Mouse (Mus musculus): ENCODE measurements around the gene Ttyh1.
"Not testable (repeated sequence)": the region's sequence is repeated elsewhere in the genome, so short reads cannot be mapped to it uniquely, and the experiment has no call there.

The Ttyh1 gene

DNA sequence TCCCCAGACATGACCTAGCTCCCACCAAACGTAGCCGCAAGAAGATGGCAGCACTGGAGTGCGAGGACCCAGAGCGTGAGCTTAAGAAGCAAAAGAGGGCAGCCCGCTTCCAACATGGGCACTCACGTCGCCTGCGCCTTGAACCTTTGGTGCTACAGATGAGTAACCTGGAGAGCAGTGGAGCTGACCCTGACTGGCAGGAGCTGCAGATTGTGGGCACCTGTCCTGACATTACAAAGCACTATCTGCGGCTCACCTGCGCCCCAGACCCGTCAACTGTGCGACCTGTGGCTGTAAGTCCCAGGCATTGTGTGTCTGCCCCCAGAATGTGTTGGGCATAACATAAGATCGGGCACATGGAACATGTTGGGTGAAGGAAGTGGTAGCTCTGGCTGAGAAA lies 24.8 kb downstream of the Ttyh1 start:
- no peak for DNase-seq (ENCODE audit: low read depth)

DNA sequence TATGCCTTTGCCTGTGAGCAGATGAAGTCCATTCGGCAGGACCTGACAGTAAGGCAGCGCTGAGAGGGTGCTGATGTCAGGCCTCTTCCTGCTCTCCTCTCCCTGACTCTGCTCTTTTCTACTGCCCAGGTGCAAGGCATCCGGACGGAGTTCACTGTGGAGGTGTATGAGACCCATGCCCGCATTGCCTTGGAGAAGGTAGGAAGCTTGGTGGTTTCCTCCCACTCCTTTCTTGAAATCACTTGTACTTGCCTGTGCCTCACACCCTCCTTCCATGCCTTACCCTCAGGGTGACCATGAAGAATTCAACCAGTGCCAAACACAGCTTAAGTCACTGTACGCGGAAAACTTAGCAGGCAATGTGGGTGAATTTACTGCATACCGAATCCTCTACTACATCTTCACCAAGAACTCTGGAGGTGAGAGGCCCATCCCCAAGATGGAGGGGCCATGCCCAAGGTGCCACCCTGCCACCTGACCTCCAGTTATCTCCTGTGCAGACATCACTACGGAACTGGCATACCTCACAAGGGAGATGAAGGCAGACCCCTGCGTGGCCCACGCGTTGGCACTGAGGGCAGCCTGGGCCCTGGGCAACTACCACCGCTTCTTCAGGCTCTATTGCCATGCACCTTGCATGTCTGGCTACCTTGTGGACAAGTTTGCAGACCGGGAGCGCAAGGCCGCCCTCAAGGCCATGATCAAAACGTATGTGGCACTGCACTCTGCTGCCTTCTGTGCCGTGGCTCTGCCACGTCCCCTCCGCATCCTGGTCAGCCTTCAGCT lies 25.8 kb downstream of the Ttyh1 start:
- DNase-seq (ENCODE audit: low read depth): no peak

DNA sequence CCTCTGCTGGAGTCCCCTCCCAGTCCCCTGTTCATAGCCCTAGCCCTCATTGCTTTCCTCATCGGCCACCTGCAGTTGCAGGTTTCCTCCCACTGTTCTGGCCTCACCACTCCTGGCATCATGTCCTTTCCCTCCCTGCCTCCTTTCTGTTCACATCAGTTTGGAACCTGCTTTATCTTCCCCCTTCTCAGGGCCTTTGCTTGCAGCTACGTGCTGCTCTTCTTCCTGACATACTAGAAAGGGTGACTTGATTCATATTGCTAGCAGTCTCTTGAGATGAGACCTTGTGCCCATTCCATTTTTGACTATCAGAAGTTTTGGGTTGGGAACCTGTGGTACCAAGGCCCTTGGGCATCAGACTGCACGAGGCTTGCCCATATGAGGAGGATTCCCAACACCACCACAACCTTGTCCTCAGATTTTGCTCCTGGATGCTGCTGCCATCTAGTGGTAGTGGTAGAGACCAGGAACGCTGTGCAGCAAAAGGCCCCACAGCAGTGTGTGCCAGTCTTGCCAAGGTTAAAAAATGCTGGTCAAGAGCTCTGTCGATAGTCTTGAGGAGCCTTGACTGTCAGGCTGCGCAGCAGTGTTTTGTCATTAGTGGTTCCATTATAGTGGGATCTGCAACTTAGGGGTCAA lies 26.5 kb downstream of the Ttyh1 start:
- DNase-seq (ENCODE audit: low read depth): peak; percentile 80

DNA sequence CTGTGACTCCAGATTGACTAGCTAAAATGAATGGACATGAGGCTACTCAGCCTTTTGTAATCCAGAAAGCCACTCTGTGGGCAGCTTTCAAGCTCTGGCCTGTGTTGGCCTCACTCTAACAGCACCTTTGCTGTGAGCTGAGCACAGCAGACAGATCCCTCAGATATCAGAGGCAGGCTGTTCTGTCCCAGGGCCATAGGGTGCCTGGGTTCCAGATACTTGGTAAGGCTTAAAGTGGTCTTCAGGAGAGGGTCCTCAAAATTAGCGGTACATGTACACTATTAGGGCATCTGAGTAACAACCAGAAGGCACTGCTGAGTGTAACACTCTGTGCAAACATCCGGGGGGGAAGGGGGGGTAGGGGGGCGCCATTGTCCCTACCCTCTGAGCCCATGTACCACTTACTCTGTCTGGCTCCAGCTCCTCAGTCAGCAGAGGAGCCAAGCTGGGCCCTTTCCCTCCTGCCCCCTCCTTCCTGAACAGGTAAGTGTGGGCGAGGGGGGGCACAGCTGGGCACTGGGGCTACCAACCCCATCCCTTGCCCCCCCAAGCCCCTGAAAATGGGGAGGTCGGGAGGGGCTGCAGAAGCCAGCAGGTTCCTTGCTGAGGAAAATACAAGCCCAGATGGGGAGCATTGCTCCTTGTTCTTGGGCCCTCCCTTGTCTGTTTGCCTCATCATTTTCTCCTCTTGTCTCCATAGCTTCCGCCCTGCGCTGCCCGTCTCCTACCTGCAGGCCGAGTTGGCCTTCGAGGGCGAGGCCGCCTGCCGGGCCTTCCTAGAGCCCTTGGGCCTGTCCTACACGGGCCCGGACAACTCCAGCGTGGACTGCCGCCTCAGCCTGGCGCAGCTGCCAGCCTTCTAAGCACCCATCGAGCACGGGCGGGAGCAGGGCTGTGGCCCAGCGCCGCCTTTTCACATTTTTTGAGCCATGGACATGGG lies 27.3 kb downstream of the Ttyh1 start:
- no peak for DNase-seq (ENCODE audit: low read depth)

DNA sequence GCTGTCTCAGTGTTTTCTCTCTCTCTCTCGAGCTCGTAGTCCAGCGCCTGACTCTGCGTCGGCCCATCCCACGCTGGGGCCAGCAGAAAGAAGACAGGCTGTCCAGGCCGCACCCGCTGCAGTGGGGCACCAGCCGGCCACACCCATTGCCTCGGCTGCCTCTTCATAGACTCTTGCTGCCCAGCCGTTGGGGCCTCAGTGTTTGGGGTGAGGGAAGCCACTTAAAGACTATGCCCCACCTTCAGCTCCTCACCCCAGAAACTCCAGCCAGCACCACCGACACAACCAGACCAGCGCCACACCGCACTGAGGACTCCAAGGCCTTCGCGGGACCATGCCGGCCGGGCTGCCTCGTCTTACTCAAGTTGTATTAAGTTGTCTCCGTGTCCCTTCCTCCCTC lies 28.2 kb downstream of the Ttyh1 start:
- DNase-seq (ENCODE audit: low read depth): no peak

DNA sequence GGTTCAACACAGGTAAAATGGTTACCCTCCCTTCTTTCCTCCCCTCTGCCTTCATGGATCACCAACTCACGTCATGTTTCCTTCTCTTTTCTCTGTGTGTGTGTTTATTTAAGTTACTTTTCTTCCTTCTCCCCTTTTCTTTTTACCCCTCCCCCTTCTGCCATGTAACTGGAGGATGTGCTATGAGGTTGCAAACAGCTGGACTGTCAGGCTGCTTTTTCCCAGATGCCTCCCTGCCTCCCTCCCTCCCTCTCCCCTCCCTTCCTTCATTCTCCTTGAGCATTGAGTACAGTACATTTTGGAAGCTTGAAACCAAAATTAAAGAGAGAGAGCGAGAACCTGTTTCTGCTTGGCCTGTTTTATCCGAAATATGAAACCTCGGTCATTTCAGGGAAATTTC lies 28.6 kb downstream of the Ttyh1 start:
- no peak for DNase-seq (ENCODE audit: low read depth)

DNA sequence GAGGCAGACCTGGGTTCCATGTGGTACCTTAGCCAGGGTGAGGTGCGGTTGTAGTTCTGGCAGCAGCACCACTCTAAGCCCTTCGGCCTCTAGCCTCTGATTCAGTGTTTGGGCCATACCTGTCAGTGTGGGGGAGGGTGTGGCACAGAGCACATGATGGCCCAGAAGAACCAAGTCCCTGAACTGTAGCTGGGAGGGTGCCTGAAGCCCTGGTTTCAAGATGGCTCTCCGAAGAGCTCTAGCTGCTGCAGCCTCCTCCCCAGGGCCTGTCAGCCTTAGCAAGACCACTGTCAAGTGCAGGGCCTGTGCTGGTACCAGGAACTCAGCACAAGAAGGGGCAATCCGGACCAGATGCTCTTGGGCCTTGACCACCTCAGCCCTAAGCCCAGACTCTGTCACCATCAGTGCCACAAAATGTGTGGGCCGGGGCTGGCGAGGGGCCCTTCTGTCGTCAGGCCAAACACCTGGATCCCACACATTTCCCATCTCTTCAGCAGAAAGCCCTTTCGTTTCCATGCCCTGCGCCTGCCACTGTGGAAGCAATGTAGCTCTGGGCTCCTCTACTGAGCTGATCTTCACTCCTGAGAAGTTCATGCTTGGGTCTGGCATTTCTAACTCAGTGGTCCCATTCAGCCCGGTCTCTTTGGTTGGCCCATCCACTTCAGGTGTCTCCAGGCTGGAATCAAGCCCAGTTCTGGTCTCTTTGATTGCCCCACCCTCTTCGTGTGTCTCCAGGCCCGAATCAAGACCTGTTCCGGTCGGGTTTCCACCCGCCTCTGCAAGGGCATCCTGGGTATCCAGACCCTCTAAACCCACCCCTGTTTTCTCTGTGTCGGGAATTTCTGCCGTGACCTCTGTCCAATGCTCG lies 29.4 kb downstream of the Ttyh1 start:
- no peak for DNase-seq (ENCODE audit: low read depth)

DNA sequence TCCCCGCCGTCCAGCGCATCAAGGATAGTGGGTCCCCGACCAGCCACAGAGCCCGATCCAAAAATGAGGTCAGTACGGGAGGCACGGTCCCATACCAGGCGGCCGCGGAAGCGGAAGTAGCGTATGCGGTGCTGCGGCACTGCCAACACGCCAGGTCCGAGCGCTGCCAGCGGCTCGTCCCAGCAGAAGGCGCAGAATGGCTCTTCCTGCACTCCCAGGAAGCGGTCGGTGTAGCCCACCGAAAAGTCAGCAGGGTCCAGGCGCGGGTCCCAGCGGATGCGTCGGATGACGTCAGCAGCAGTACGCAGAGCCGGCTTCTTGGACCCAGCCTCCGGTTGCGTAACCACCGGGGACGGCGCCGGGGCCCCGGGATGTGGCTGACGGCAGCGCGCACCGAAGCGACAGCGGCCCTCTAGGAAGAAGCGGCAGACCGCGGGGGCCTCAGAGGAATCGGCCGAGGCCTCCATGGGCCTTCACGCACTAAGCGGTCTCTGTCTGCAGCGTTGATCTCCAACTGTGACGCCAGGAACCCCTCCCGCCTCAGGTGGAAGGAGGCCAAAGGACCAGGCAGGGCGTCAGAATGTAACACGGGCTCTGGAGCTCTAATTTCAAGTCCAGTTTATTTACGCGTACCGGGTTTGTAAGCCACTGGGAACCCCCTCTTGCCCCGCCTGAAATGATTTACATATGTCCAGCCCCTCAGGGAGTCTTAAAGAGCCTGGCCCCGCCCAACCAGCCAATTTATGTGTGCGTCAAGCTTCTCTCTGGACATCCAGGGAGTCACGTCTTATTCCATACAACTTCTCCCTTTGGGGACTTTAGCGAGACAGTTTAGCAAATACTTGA lies 30.2 kb downstream of the Ttyh1 start:
- DNase-seq (ENCODE audit: low read depth): peak; percentile 94

DNA sequence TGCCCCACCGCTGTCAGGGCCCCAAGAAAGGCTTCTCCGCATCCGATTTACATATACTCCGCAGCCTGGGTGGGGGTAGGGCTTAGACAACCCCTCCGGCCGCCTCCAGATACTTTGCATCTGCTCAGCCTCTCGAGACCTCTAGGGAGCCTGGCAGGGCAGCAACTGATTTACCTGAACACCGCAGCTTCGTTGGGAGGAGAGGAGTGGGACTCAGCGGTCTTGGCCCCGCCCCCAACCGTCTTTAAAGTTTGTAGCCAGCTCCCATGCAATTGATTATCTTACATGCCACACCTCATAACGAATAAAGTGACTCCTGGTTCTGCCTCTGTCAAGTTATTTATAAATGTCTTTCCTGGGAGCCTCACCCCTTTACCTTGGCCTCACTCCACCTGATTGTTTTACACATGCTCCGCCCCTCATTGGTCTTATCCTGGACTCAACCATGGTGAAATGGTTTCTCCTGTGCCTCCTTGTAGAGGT lies 30.9 kb downstream of the Ttyh1 start, which contains the start of gene Leng9:
Gene Leng9 (minus strand): TSS at position 316 of the 483 bp plus-strand sequence.
- DNase-seq (ENCODE audit: low read depth): no peak

DNA sequence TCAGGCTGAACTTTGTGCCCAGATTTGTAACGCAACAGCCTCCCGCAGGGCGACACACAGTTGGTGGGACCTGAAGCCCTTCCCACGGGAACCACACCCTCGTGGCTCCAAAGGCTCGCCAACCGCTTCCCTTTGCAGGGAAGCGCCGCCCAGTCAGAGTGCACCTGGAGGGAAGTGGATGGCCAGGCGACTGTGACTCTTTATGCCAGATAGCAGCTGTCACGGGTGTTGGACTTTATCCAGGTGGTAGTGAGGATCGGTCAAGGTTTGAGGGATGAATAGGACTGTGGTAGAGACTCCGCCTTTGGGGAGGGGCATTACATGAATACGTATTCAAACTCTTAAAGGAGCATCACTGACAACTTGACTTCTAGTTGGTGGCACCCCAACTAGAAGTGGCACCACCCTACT lies 31.6 kb downstream of the Ttyh1 start:
- peak; percentile 70 for DNase-seq (ENCODE audit: low read depth)

DNA sequence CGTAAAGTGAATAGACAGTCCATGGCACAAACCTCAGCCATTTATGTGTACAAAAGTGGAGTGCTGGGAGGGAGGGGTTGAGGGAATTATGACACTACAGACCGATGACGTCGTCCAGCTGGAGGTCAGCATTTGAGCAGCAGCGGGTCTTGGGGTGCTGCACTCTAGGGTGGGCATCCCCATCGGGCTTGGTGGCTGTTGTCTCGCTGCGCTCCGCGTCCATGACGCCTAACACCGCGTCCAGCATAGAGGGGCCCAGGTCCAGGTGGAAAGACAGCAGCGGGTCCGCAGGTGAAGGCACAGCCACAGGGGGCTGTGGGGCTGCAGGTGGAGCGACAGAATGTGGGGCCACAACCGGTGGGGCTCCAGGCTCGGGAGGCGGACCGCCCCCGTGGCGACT lies 32.0 kb downstream of the Ttyh1 start:
- DNase-seq (ENCODE audit: low read depth): no peak

DNA sequence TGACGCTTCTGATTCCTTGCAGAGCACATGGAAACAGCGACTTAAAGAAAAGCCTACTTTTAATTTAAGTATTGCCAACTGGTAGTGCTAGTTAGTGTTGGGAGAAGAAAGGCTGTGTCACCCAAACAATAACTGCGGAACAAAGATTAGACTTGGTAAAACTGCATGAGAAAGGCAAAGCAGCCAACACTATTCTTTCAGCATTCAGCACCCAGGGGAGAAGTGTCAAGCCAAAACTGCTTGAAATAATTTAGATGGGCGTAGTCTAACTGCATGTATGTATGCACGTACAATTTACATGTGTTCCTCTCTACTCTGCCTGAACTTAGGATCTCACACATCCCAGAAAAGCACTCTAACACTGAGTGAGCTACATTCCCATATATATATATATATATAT lies 35.1 kb downstream of the Ttyh1 start:
- DNase-seq (ENCODE audit: low read depth): no peak

DNA sequence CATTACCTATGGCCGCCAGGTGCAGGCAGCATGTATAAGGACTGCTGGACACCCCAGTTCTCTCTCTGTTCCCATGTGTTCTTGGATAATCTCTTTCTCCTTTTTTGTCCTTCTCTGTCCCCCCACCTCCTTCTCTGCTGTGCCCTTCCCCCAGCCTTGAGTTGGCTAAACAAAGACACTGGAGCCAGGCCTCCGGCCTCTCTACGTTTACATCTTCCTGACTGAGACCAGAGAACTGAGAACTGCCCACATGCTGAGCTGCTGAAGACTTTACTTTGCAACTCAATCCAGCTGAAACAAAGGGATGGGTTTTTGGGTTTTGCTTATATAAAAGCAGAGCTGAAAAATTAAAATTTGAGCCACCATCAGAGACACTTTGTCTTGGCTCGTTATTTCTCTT lies 35.8 kb downstream of the Ttyh1 start:
- no peak for DNase-seq (ENCODE audit: low read depth)

DNA sequence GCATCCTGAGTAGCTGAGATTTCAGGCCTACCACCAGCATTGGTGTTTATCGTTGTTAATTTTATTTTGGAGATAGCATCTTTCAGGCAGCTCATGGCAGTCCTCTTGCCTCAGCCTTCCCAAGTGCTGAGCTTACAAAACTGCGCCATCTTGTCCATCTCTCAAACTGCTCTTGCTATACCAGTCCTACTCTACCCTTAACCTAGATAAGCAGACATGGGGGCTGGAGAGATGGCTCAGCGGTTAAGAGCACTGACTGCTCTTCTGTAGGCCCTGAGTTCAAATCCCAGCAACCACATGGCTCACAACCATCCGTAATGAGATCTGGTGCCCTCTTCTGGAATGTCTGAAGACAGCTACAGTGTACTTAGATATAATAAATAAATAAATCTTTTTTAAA lies 42.4 kb downstream of the Ttyh1 start:
- DNase-seq (ENCODE audit: low read depth): not testable (repeated sequence)

DNA sequence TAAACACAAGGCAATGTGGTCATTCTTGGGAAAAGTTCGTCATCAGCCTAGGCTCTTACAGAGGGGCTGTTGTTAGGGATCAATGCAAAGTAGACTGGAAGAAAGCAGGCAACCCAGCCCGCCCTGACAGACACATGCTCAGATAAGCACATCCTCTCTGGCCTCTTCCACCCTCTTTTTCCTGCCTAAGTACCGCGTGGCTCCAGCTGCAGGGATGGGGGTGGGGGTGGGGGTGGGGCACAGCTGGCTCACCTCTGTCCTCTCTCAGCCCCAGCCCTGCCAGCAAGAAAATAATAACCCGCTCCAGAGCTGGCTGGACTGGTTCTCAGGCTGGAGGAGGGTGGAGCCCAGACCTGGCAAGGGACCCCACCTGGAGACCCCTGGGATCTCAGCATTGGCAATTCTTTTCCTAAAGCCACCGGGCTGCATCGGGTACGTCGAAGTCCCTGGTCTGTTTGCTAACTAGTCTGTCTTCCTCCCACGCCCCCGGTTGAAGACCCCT lies 44.4 kb downstream of the Ttyh1 start:
- DNase-seq (ENCODE audit: low read depth): no peak

DNA sequence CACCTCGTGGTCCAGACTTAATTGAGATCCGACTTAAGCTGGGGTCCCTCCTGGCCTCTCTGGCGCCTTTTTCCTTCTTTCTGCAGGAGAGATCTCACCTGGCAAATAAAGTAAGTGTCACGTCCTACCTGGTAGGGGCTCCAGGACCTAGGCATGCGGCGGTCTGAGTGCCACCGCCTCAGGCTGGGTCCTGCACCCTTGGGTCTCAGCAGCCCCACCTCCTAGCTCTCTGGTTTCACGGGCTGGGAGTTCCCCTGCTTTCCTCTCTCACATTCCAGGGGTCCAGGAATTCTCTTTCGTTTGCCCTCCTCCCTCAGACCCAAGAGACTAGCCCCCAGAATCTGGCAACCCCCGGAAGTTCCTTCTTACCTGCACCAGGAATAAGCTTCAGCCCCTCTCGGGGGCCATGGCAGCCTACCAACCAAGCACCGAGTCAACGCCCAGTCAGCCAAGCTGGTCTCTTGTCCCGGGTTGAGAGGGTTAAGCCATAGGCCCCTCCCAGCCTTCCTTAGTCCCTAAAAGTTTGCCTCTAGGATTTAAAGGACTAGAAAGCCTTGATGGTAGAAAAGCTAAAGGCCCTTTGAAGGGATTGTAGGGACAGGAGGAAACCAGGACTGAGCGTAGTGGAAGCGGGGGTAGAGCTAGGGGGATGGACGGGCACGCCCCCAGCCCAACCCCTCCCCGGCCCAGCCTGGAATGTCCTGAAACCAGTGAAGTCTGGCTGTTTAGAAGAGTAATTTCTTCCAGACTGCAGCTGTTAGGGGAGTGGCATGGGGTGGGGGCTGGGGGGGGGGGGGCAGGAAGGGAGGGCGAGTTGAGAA lies 45.1 kb downstream of the Ttyh1 start, which contains the start of gene Cdc42ep5:
Gene Cdc42ep5 (minus strand): TSS at position 771 of the 821 bp plus-strand sequence.
- no peak for DNase-seq (ENCODE audit: low read depth)

DNA sequence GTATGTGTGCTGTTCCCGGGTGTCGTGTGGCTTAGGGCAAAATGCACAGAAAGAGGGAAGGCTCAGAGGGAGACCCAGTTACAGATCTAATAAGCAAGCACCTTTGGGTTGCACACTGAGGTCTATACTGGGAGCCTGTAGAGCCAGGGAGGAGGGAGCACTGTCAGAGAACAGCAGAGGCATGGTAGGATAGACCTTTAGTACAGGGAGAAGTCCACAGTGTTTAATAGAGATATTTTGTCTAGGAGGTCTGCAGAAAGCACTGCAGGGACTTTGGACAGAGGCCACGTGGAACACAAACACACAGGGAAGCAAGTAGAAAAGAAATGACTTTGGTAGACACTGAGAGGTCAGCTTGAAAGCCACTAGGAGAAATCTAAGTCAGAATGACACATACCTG lies 46.1 kb downstream of the Ttyh1 start:
- no peak for DNase-seq (ENCODE audit: low read depth)

DNA sequence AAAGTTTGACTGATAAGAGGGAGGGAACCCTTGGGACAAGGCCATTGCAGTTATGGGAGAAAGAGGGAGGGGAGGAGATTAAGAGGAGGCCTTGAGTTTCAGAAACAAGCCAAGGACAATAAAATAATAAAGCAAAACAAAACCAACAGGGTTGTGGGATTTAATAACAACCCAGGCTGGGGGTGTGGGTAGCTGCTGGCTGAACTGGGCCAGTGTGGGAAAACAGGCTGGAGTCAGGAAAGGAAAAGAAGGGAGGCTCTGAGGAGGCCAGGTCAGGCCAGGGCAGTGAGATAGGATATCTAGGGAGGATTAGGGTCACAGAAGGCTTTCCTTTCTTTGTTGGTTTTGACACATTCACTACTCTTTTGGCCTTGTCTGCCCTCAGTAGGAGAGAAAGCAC lies 47.9 kb downstream of the Ttyh1 start:
- DNase-seq (ENCODE audit: low read depth): no peak

DNA sequence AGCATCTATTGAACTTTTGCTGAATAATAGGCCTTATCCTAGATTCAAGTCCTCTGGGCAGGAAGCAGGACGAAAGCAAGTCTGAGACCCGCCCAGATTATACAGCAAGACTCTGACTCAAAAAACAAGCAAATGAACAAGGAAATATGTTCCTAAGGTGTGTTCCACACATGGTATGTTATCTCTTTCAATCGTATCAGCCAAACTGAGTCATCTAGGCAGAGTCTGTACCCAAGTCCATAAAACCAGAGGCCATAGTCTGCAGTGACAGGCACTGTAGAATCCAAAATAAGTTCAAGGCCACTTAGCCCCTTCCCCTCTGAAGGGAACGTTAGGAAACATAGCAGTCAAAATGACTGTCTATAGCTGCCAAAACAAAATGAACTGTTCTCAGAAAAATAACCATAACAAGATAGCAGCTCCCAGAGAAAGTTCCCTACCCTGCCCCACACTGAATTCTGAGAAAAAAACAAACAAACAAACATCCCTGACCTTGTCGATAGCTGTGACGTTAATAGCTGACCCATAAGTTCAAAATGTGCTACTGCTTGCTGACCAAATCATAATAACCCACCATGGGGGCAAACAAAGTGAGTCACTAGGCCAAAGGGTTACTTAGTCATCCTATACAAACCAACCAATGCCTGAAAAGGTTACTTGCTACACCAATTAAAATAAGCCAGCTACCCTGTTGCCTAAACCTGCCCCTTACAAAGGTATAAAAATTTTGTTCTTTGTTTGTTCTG lies 51.2 kb downstream of the Ttyh1 start:
- no peak for DNase-seq (ENCODE audit: low read depth)

Data from induced T-regulatory cell, adult 2 months (primary cell).